Mouse (Mus musculus): ENCODE results near the gene Psmg4. TPM values are rescaled to one million over a fixed set of nuclear protein-coding genes. Genes with fewer than 3 reads are reported as not detected.
A peak's percentile ranks its signal among the peaks of the same experiment; 100 is the strongest.

The Psmg4 gene
- polyA plus RNA-seq, 1 experiment, result 29.2 TPM

DNA sequence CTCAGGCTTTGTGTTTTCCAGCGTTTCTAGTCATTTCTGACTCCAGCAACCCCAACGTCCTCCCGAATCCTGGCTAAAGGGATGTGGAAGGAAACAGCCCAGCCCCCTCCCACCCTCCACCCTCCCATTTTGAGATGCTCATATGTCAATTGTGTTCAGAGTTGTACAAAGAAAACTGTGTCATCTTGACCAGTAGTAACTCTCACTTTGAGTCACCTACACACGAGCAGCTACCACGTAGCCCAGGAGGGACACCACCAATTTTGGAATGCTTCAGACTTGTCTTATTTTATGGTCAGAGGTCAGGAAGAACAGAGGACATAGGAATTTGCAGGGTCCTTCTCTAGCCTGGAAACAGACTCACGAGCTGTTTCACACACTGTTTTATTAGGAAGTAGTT, 11.3 kb downstream of the Psmg4 start:
- Histone ChIP-seq H3K9ac (ENCODE audit: low read depth, poor library complexity, severe bottlenecking) (no peak overlapping the region), H3K27me3 (ENCODE audit: control insufficient read depth, insufficient read depth, low read length, poor library complexity, severe bottlenecking) (no peaks in the 10 kb centered on the region), H3K9me3 (replicated peaks; ENCODE audit: control insufficient read depth, insufficient read depth, low read length, poor library complexity, severe bottlenecking) (peaks cover 15% of the 10 kb centered on the region), H3K36me3 (ENCODE audit: control insufficient read depth, insufficient read depth, low read length, poor library complexity, severe bottlenecking) (peaks cover 9% of the 10 kb centered on the region), H3K4me1 (ENCODE audit: control insufficient read depth, insufficient read depth, low read length) (no peaks in the 10 kb centered on the region), H3K27ac (ENCODE audit: insufficient read depth, low read length) (no peak overlapping the region), H3K4me3 (ENCODE audit: low read depth, low read length) (no peak overlapping the region)
- TF ChIP-seq POLR2A (IDR thresholded peaks at IDR 0.05; ENCODE audit: insufficient read depth, low read length) (no peak), EP300 (IDR thresholded peaks at IDR 0.05; ENCODE audit: insufficient read depth, low read depth, low read length) (no peak), CTCF (IDR thresholded peaks at IDR 0.05; ENCODE audit: low read depth, low read length) (no peak)

DNA sequence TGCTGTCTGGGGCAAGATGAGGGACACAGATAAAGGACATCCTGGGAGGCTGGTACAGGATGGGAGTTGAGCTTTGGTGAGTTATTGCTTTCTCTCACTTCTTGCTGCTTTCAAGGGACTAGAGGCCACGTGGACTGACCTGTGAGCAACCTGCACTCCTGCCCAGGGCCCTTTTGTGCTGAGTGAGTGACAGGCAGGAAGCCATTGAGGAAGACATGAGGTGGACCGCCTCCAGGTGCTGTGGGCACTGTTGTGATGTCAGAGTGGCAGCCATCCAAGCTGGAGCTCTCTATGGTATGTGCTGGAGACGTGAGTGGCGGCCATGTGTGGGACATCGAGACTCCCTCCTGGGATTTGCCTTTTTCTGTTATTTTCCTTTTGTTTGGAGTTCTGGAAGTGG, 18.9 kb downstream of the Psmg4 start:
- Histone ChIP-seq H3K4me1 (ENCODE audit: control insufficient read depth, insufficient read depth, low read length) (no peaks in the 10 kb centered on the region), H3K27me3 (ENCODE audit: control insufficient read depth, insufficient read depth, low read length, poor library complexity, severe bottlenecking) (no peaks in the 10 kb centered on the region), H3K27ac (ENCODE audit: insufficient read depth, low read length) (no peak overlapping the region), H3K9me3 (replicated peaks; ENCODE audit: control insufficient read depth, insufficient read depth, low read length, poor library complexity, severe bottlenecking) (peaks cover 4% of the 10 kb centered on the region; the same call in 1 of the 2 replicates), H3K9ac (ENCODE audit: low read depth, poor library complexity, severe bottlenecking) (no peak overlapping the region), H3K36me3 (ENCODE audit: control insufficient read depth, insufficient read depth, low read length, poor library complexity, severe bottlenecking) (no peaks in the 10 kb centered on the region; the same call in 1 of the 2 replicates), H3K4me3 (ENCODE audit: low read depth, low read length) (no peak overlapping the region)
- TF ChIP-seq CTCF (IDR thresholded peaks at IDR 0.05; ENCODE audit: low read depth, low read length) (no peak), POLR2A (IDR thresholded peaks at IDR 0.05; ENCODE audit: insufficient read depth, low read length) (no peak), EP300 (IDR thresholded peaks at IDR 0.05; ENCODE audit: insufficient read depth, low read depth, low read length) (no peak)

DNA sequence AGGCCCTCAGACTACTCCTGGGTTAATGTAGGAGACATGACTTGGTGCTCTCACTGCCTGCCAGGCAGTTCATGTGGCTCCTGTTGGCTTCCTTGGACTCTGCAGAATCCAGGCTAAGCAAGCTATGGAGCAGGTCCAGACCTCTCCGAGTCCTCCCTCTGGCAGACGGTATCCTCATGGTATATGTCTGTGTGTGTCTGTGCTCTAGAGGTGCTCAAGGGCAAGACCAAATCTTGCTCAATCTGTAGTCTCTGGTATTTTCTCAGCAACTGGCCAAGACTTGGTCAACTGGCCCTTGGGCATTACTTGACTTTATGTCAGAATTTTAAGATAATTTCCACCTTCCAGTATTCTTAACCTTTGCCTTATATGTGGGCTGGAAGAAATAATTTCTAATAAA, 22.6 kb downstream of the Psmg4 start:
- Histone ChIP-seq H3K27ac (ENCODE audit: insufficient read depth, low read length) (no peak overlapping the region), H3K4me3 (ENCODE audit: low read depth, low read length) (no peak overlapping the region), H3K9me3 (replicated peaks; ENCODE audit: control insufficient read depth, insufficient read depth, low read length, poor library complexity, severe bottlenecking) (no peaks in the 10 kb centered on the region), H3K4me1 (ENCODE audit: control insufficient read depth, insufficient read depth, low read length) (no peaks in the 10 kb centered on the region), H3K9ac (ENCODE audit: low read depth, poor library complexity, severe bottlenecking) (no peak overlapping the region), H3K27me3 (ENCODE audit: control insufficient read depth, insufficient read depth, low read length, poor library complexity, severe bottlenecking) (no peaks in the 10 kb centered on the region), H3K36me3 (ENCODE audit: control insufficient read depth, insufficient read depth, low read length, poor library complexity, severe bottlenecking) (no peaks in the 10 kb centered on the region)
- no peak for TF ChIP-seq POLR2A (IDR thresholded peaks at IDR 0.05; ENCODE audit: insufficient read depth, low read length)
- no peak for TF ChIP-seq CTCF (IDR thresholded peaks at IDR 0.05; ENCODE audit: low read depth, low read length)
- no peak for TF ChIP-seq EP300 (IDR thresholded peaks at IDR 0.05; ENCODE audit: insufficient read depth, low read depth, low read length)

DNA sequence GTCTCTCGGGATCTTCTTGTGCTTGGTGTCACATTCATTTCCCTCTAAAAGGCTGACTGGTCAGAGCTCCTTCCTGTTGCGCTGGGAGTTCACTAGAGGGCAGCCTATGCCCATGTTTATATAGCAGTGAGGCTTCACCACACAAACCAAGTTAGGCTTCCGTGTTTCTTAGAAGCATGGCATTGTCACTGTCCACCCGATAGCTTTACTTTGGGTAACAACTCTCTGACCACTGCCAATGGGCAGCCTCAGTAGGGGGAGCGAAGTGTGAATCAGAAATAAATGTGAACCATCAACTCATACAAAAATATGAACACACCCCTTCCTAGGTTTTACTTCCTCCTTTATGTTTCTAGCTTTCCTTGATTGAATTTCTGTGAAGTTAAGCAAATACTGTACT, 24.8 kb downstream of the Psmg4 start:
- H3K9ac ChIP-seq (ENCODE audit: low read depth, poor library complexity, severe bottlenecking), result no peak overlapping the region
- TF ChIP-seq EP300 (IDR thresholded peaks at IDR 0.05; ENCODE audit: insufficient read depth, low read depth, low read length) (no peak), CTCF (IDR thresholded peaks at IDR 0.05; ENCODE audit: low read depth, low read length) (peak; percentile 66), POLR2A (IDR thresholded peaks at IDR 0.05; ENCODE audit: insufficient read depth, low read length) (no peak)
- H3K4me1 ChIP-seq (ENCODE audit: control insufficient read depth, insufficient read depth, low read length), result no peaks in the 10 kb centered on the region
- H3K36me3 ChIP-seq (ENCODE audit: control insufficient read depth, insufficient read depth, low read length, poor library complexity, severe bottlenecking), result no peaks in the 10 kb centered on the region
- H3K27ac ChIP-seq (ENCODE audit: insufficient read depth, low read length), result no peak overlapping the region
- no peak overlapping the region for H3K4me3 ChIP-seq (ENCODE audit: low read depth, low read length)
- no peaks in the 10 kb centered on the region for H3K9me3 ChIP-seq (replicated peaks; ENCODE audit: control insufficient read depth, insufficient read depth, low read length, poor library complexity, severe bottlenecking)
- H3K27me3 ChIP-seq (ENCODE audit: control insufficient read depth, insufficient read depth, low read length, poor library complexity, severe bottlenecking), result no peaks in the 10 kb centered on the region

DNA sequence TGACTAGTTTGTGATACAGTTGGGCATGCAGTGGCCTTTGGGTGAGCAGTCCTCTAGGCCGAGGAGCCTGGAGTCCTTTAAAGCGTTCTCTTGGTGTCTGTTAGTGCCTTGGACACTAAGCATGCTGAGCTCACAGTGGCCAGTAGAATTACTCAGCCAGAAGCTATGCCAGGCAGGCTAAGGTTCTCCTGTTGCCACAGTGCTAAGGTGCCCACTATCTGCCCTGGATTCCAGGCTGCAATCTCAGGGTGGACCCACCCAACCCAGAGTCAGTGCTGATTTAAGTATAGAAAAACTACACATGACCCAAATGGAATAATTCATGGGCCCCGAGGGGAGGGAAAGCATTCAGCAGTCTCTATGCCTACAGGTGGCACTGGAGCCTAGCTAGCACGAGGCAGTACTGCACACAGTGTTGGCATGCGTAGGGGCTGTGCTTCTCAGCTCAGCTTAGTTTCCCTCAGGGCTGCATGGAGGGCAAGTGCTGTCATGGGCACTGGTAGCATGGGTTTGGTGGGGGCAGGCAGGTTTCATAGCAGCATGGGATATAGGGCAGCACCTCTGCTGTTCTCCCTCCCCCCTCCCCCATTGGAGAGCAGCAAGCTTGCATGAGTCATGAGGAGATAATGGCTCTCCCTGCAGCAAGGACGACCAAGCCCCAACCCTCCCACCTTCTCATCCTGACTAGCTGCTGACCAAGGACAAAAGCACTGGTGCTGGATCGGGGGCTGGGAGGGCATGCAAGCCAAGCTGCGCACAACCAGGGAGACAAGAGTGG, 29.8 kb downstream of the Psmg4 start:
- H3K4me1 ChIP-seq (ENCODE audit: control insufficient read depth, insufficient read depth, low read length), result no peaks in the 10 kb centered on the region
- no peaks in the 10 kb centered on the region for H3K9me3 ChIP-seq (replicated peaks; ENCODE audit: control insufficient read depth, insufficient read depth, low read length, poor library complexity, severe bottlenecking)
- no peak overlapping the region for H3K9ac ChIP-seq (ENCODE audit: low read depth, poor library complexity, severe bottlenecking)
- no peaks in the 10 kb centered on the region for H3K36me3 ChIP-seq (ENCODE audit: control insufficient read depth, insufficient read depth, low read length, poor library complexity, severe bottlenecking)
- H3K27me3 ChIP-seq (ENCODE audit: control insufficient read depth, insufficient read depth, low read length, poor library complexity, severe bottlenecking), result no peaks in the 10 kb centered on the region
- no peak for TF ChIP-seq EP300 (IDR thresholded peaks at IDR 0.05; ENCODE audit: insufficient read depth, low read depth, low read length)
- peak; percentile 6 for TF ChIP-seq CTCF (IDR thresholded peaks at IDR 0.05; ENCODE audit: low read depth, low read length)
- no peak overlapping the region for H3K4me3 ChIP-seq (ENCODE audit: low read depth, low read length)
- no peak overlapping the region for H3K27ac ChIP-seq (ENCODE audit: insufficient read depth, low read length)

DNA sequence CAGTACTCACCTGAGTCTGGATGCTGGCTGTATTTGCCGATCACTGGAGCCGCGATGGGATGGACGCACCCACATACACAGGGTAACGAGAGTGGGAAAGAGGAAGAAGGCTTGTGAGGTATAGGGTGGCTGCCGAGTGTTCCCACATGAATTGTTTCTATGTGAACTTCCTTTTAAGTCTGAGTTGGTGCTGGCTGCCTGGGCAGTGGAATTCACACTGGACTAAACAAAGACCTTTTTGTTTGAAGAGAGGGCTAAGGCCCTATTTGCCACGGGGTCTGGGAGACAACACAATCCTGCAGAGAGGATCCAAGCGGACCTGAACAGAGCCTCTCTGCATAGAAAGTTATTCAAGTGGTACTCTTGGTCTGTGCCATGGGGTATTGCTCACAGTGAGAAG, 30.6 kb downstream of the Psmg4 start:
- Histone ChIP-seq H3K4me3 (ENCODE audit: low read depth, low read length) (no peak overlapping the region), H3K36me3 (ENCODE audit: control insufficient read depth, insufficient read depth, low read length, poor library complexity, severe bottlenecking) (no peaks in the 10 kb centered on the region), H3K9ac (ENCODE audit: low read depth, poor library complexity, severe bottlenecking) (no peak overlapping the region), H3K27me3 (ENCODE audit: control insufficient read depth, insufficient read depth, low read length, poor library complexity, severe bottlenecking) (no peaks in the 10 kb centered on the region), H3K4me1 (ENCODE audit: control insufficient read depth, insufficient read depth, low read length) (no peaks in the 10 kb centered on the region), H3K9me3 (replicated peaks; ENCODE audit: control insufficient read depth, insufficient read depth, low read length, poor library complexity, severe bottlenecking) (no peaks in the 10 kb centered on the region), H3K27ac (ENCODE audit: insufficient read depth, low read length) (no peak overlapping the region)
- TF ChIP-seq EP300 (IDR thresholded peaks at IDR 0.05; ENCODE audit: insufficient read depth, low read depth, low read length) (no peak), CTCF (IDR thresholded peaks at IDR 0.05; ENCODE audit: low read depth, low read length) (no peak), POLR2A (IDR thresholded peaks at IDR 0.05; ENCODE audit: insufficient read depth, low read length) (no peak)

Measured in ES-Bruce4 (cell line).